Mouse (Mus musculus) CH12.LX (cell line): ENCODE measurements at regions not wholly inside any gene's neighbourhood (a gene's known extent, or its start where the extent isn't known, plus 50 kb on each side); places are given as distances from the start of the nearest gene placed in this dataset.

Experiments
- DNase-seq: peaks from one replicate; pipeline ENCODE4 v3.0.0-alpha.2; 2013; ENCODE audit errors: extremely low read depth
- H3K27ac ChIP-seq: 2 replicates; pipeline ENCODE4 v1.5.1; 2012; ENCODE audit warnings: low read depth, mild to moderate bottlenecking, control low read depth, moderate library complexity; ENCODE audit not compliant: insufficient read depth
- H3K27me3 ChIP-seq: replicated peaks from 2 replicates; pipeline ENCODE3; 2012; ENCODE audit warnings: inconsistent platforms
- H3K36me3 ChIP-seq, 2 experiments: replicated peaks in 1 of 2; 2 replicates each; pipeline versions ENCODE3 to v1.6.1; 2012; ENCODE audit warnings: inconsistent platforms in 1 of 2, low read length in 1 of 2, mild to moderate bottlenecking in 1 of 2, mixed read lengths in 1 of 2, moderate library complexity in 1 of 2; ENCODE audit not compliant: control insufficient read depth in 1 of 2, insufficient read depth in 1 of 2
- H3K4me1 ChIP-seq, 2 experiments: 2 replicates each; pipeline ENCODE4 v1.6.1; 2012; ENCODE audit warnings: inconsistent platforms in 1 of 2, moderate library complexity in 1 of 2; ENCODE audit not compliant: insufficient read depth in 2 of 2, control insufficient read depth in 1 of 2
- H3K4me2 ChIP-seq: 2 replicates; pipeline ENCODE4 v1.6.1; 2012; ENCODE audit warnings: low read depth, mild to moderate bottlenecking, control low read depth; ENCODE audit not compliant: poor library complexity, insufficient read depth, severe bottlenecking
- H3K4me3 ChIP-seq, 3 experiments: fragments of 150-350 bp in 1 of 3; sonication (generic) in 1 of 3; replicated peaks in 1 of 3; 2 replicates each; pipeline versions ENCODE3 to v1.5.1; 2011 to 2012; ENCODE audit warnings: low read depth in 2 of 3, low read length in 2 of 3, mild to moderate bottlenecking in 2 of 3, moderate library complexity in 2 of 3, control low read depth in 1 of 3, improper control_type of control experiment in 1 of 3, inconsistent platforms in 1 of 3, mixed read lengths in 1 of 3; ENCODE audit not compliant: poor library complexity in 1 of 3
- H3K79me2 ChIP-seq: replicated peaks from 2 replicates; pipeline ENCODE4 v1.6.1; 2012; ENCODE audit warnings: mild to moderate bottlenecking, moderate library complexity; ENCODE audit not compliant: control insufficient read depth, poor library complexity, insufficient read depth, severe bottlenecking; ENCODE audit errors: extremely low read depth
- H3K9ac ChIP-seq: 2 replicates; pipeline ENCODE4 v1.6.1; 2012; ENCODE audit warnings: low read depth, mild to moderate bottlenecking, control low read depth, moderate library complexity; ENCODE audit not compliant: insufficient read depth
- H3K9me3 ChIP-seq: replicated peaks from 2 replicates; pipeline ENCODE3; 2012; ENCODE audit warnings: low read length, inconsistent platforms, mixed read lengths
- EP300 ChIP-seq: IDR thresholded peaks from 2 replicates; pipeline ENCODE4 v1.6.1; 2011; ENCODE audit warnings: low read length, improper control_type of control experiment
- ETS1 ChIP-seq: conservative IDR thresholded peaks from 2 replicates; pipeline ENCODE4 v1.6.1; 2012; ENCODE audit warnings: low read depth, mild to moderate bottlenecking, inconsistent platforms, low read length, improper control_type of control experiment, moderate library complexity
- KAT2A ChIP-seq: IDR thresholded peaks from 2 replicates; pipeline ENCODE4 v1.6.1; 2012; ENCODE audit warnings: low read length, improper control_type of control experiment, inconsistent platforms; ENCODE audit not compliant: insufficient replicate concordance
- MAFK ChIP-seq: IDR thresholded peaks from 2 replicates; pipeline ENCODE4 v1.6.1; 2011; ENCODE audit warnings: low read length, improper control_type of control experiment; ENCODE audit not compliant: insufficient replicate concordance
- MAZ ChIP-seq: IDR thresholded peaks from 2 replicates; pipeline ENCODE4 v1.6.1; 2012; ENCODE audit warnings: low read depth, mild to moderate bottlenecking, inconsistent platforms, low read length, improper control_type of control experiment, moderate library complexity
- MXI1 ChIP-seq: IDR thresholded peaks from 2 replicates; pipeline ENCODE4 v1.6.1; 2011; ENCODE audit warnings: mild to moderate bottlenecking, low read depth, low read length, improper control_type of control experiment
- SIN3A ChIP-seq: IDR thresholded peaks from 2 replicates; pipeline ENCODE4 v1.6.1; 2012; ENCODE audit warnings: low read length, improper control_type of control experiment, inconsistent platforms
- SMC3 ChIP-seq: IDR thresholded peaks from 2 replicates; pipeline ENCODE4 v1.6.1; 2011; ENCODE audit warnings: low read depth, low read length, improper control_type of control experiment
- TBP ChIP-seq: conservative IDR thresholded peaks from 2 replicates; pipeline ENCODE4 v1.6.1; 2011; ENCODE audit warnings: low read depth, low read length, improper control_type of control experiment
- UBTF ChIP-seq: IDR thresholded peaks from 2 replicates; pipeline ENCODE4 v1.6.1; 2012; ENCODE audit warnings: low read depth, mild to moderate bottlenecking, inconsistent platforms, low read length, improper control_type of control experiment, moderate library complexity
- USF1 ChIP-seq: IDR thresholded peaks from 2 replicates; pipeline ENCODE4 v1.6.1; 2014; ENCODE audit warnings: low read depth, mild to moderate bottlenecking, inconsistent platforms, low read length, improper control_type of control experiment
- USF2 ChIP-seq: conservative IDR thresholded peaks from 2 replicates; pipeline ENCODE4 v1.6.1; 2011; ENCODE audit warnings: low read depth, low read length, improper control_type of control experiment
- ZC3H11A ChIP-seq: IDR thresholded peaks from 2 replicates; pipeline ENCODE4 v1.6.1; 2012; ENCODE audit warnings: low read depth, mild to moderate bottlenecking, inconsistent platforms, low read length, improper control_type of control experiment
- ZKSCAN1 ChIP-seq: IDR thresholded peaks from 2 replicates; pipeline ENCODE4 v1.6.1; 2012; ENCODE audit warnings: low read depth, inconsistent platforms, low read length, improper control_type of control experiment, borderline replicate concordance
- ZMIZ1 ChIP-seq: IDR thresholded peaks from 2 replicates; pipeline ENCODE4 v1.6.1; 2012; ENCODE audit warnings: low read depth, mild to moderate bottlenecking, inconsistent platforms, low read length, improper control_type of control experiment
- dilution Hi-C: fragments of 300-500 bp; cut with MboI; formaldehyde crosslinking; loops from 2 replicates; pipeline ENCODE4 v1.14.3; 2020; ENCODE audit warnings: low sequenced_read_pairs; ENCODE audit not compliant: extremely low pct_unique_long_range_greater_than_20kb, extremely low pct_ligation_motif_present
- in situ Hi-C: fragments of 300-500 bp; cut with MboI; formaldehyde crosslinking; loops from 3 replicates; pipeline ENCODE4 v1.14.3; 2019; ENCODE audit warnings: low sequenced_read_pairs, low pct_ligation_motif_present, low pct_unique_long_range_greater_than_20kb, mixed read lengths

- H3K9me3 ChIP-seq = no peaks in the 10 kb centered on the region
- no peak overlapping the region for H3K4me2 ChIP-seq
- H3K4me3 ChIP-seq = no peak overlapping the region
- DNase-seq = no peak
- dilution Hi-C loops = no loop called here
- H3K4me1 ChIP-seq = peaks cover 0 to 31% of the 10 kb centered on the region in 2 experiments; a peak in 2 of 4 replicates
- no peaks in the 10 kb centered on the region for H3K27me3 ChIP-seq
- TF ChIP-seq EP300 = no peak
- TF ChIP-seq ZMIZ1 = no peak
- TF ChIP-seq ZKSCAN1 = no peak
- no peak for TF ChIP-seq MXI1
- no peak for TF ChIP-seq KAT2A
- no peak for TF ChIP-seq ETS1
- TF ChIP-seq TBP = no peak
- no peak for TF ChIP-seq USF1
- no peak for TF ChIP-seq SIN3A
- no peak for TF ChIP-seq SMC3
- no peak for TF ChIP-seq USF2
- TF ChIP-seq ZC3H11A = no peak
- no peak for TF ChIP-seq MAFK
- TF ChIP-seq UBTF = no peak
- no peak for TF ChIP-seq MAZ
- TF ChIP-seq, all 38 proteins: peak for 0
- in situ Hi-C loops = loop anchor here (25.0 kb wide), 1 partner anchor 197 kb away; the partner anchor contains the start of gene 1700056E22Rik
- Histone ChIP-seq H3K27ac (no peak overlapping the region), H3K79me2 (no peaks in the 10 kb centered on the region), H3K9ac (no peak overlapping the region), H3K36me3 (no peaks in the 10 kb centered on the region)
Observed at GRCm38 (mm10) chr1:184234320-184234988, 200.4 kb upstream of the 1700056E22Rik start.

GRCm38 (mm10) chr1:184233741-184234255 is 199.7 kb upstream of the 1700056E22Rik start:
- no peak overlapping the region for H3K4me3 ChIP-seq
- dilution Hi-C loops = no loop called here
- no peaks in the 10 kb centered on the region for H3K9me3 ChIP-seq
- peaks cover 0 to 31% of the 10 kb centered on the region in 2 experiments; a peak in 2 of 4 replicates for H3K4me1 ChIP-seq
- DNase-seq = peak; percentile 8
- H3K4me2 ChIP-seq = no peak overlapping the region
- no peak overlapping the region for H3K9ac ChIP-seq
- H3K27ac ChIP-seq = no peak overlapping the region
- no peaks in the 10 kb centered on the region for H3K79me2 ChIP-seq
- no peaks in the 10 kb centered on the region for H3K36me3 ChIP-seq
- no peak for TF ChIP-seq MXI1
- TF ChIP-seq, all 38 proteins: peak for 0
- in situ Hi-C loops = loop anchor here (25.0 kb wide), 1 partner anchor 196 kb away; the partner anchor contains the start of gene 1700056E22Rik
- H3K27me3 ChIP-seq = no peaks in the 10 kb centered on the region
